Mouse (Mus musculus) kidney, postnatal 25 days (tissue): Measurements from ENCODE around the gene Sdhc.
"Not testable (repeated sequence)": the region's sequence is repeated elsewhere in the genome, so short reads cannot be mapped to it uniquely, and the experiment has no call there.

Experiments
- DNase-seq, 2 experiments: peaks; one replicate each; pipeline ENCODE4 v3.0.0; 2021; ENCODE audit warnings: mixed read lengths in 2 of 2

Gene Sdhc

DNA sequence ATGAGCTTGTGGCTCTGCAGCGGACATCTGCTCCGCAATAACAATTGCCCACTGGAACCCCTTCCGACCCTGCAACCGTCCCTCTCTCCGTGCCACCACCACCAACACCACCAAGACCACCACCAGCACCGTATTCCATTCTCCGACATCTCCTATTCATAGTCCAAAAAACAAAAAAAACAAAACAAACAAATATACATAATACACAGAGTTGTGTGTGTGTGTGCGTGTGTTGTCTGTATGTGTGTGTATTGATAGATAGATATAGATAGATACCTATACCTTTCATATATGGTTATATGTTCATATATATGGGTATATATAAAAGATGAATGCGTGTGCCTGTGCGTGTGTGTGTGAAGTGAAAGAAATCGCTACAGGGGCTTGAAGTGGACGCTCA is 72.0 kb downstream of the Sdhc start:
- DNase-seq, result not testable (repeated sequence)

DNA sequence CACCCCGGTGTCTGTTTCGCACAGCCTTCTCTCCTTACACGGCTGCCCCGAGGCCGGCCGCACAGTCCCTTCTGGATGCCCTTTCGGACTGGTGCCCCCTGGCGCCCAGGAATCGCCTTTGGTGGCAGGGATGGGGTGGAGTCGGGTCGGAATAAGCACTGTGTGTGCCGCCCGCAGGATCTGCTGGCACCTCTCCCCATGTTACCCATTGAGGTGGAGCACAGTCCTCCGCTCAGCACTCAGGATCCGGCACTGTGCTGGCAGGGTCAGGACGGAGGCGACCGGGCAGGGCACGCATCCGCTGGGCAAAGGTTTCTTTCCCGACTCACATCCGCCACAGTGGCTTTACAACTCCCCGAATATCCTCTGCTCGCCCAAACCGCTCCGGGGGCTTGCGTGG is 72.4 kb downstream of the Sdhc start:
- DNase-seq, result peak in 1 of 2 experiments; percentile 71

DNA sequence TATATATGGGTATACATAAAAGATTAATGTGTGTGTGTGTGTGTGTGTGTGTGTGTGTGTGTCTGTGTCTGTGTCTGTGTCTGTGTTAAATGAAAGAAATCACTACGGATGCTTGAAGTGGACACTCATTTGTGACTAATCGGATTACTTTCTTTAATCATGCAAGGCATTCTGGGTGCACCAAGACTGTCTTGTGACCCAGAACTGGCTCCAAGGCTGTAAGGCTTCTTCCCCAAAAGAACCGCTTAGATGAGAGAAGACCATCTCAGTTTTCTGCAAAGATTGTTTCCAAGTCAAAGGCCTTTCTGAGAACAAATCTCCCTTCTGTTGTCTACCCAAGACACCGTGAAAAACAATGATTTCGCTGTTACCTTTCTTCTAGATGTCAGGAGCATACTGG is 73.2 kb downstream of the Sdhc start:
- DNase-seq, result not testable (repeated sequence)
